Mouse (Mus musculus) embryonic facial prominence, embryonic 13.5 days (tissue): ENCODE results near the gene Drg1. TPM values are rescaled to one million over a fixed set of nuclear protein-coding genes. Genes with fewer than 3 reads are reported as not detected.

ENCODE experiments used
- ATAC-seq: fragments of 200-750 bp; cut with Nextera tagmentation; 2 replicates; pipeline ENCODE4 v1.8.0; 2017; ENCODE audit warnings: low read depth; ENCODE audit not compliant: insufficient number of reproducible peaks, insufficient read depth, low FRiP score, low TSS enrichment
- H3K27ac ChIP-seq: fragments of 300-500 bp; sonication (generic); 2 replicates; pipeline ENCODE4 v1.5.1; 2015; ENCODE audit warnings: moderate library complexity, mild to moderate bottlenecking, inconsistent platforms
- H3K27me3 ChIP-seq: fragments of 300-500 bp; sonication (generic); 2 replicates; pipeline ENCODE4 v1.6.1; 2015; ENCODE audit warnings: mild to moderate bottlenecking, inconsistent platforms
- H3K36me3 ChIP-seq: fragments of 300-500 bp; sonication (generic); 2 replicates; pipeline ENCODE4 v1.6.1; 2015; ENCODE audit warnings: mild to moderate bottlenecking, inconsistent platforms
- H3K4me1 ChIP-seq: fragments of 300-500 bp; sonication (generic); 2 replicates; pipeline ENCODE4 v1.6.1; 2015; ENCODE audit warnings: inconsistent platforms
- H3K4me2 ChIP-seq: fragments of 300-500 bp; sonication (generic); 2 replicates; pipeline ENCODE4 v1.6.1; 2015; ENCODE audit warnings: moderate library complexity, mild to moderate bottlenecking, inconsistent platforms
- H3K4me3 ChIP-seq: fragments of 300-500 bp; sonication (generic); 2 replicates; pipeline ENCODE4 v1.5.1; 2015; ENCODE audit warnings: mild to moderate bottlenecking, inconsistent platforms
- H3K9ac ChIP-seq: fragments of 300-500 bp; sonication (generic); 2 replicates; pipeline ENCODE4 v1.6.1; 2015; ENCODE audit warnings: mild to moderate bottlenecking, inconsistent platforms
- H3K9me3 ChIP-seq: fragments of 300-500 bp; sonication (generic); 2 replicates; pipeline ENCODE4 v1.6.1; 2016; ENCODE audit warnings: inconsistent platforms
- WGBS: fragments of 180-500 bp; shearing (Covaris S2); methylation state at CpG from one replicate; pipeline ENCODE4 v1.1.7; 2015; ENCODE audit warnings: mixed read lengths; 5-methylcytosine and 5-hydroxymethylcytosine counted together
- polyA plus RNA-seq: library from polyadenylated mRNA; unstranded; fragments of >200 nt; fragmentation: Nextera tagmentation; extraction: Ambion mirVana; gene quantifications from 2 replicates; pipeline ENCODE4 v1.2.1, GENCODE M21; 2015

Gene Drg1
- polyA plus RNA-seq: 214 and 250 TPM in 2 replicates

GRCm38 (mm10) chr11:3266079-3266685, at the start of gene Drg1:
Gene Drg1 (minus strand): TSS chr11:3266415.
- no peaks in the 10 kb centered on the region for H3K9me3 ChIP-seq
- ATAC-seq: peak; percentile 98
- H3K4me2 ChIP-seq: peak within 1 kb of the TSS; percentile 67
- H3K27ac ChIP-seq: peak within 1 kb of the TSS; percentile 98
- peaks cover 13% of the 10 kb centered on the region for H3K4me1 ChIP-seq
- peak within 1 kb of the TSS; percentile 99 for H3K9ac ChIP-seq
- under 1% methylated on average over 72 of the region's 72 CpGs for WGBS
- H3K4me3 ChIP-seq: peak within 1 kb of the TSS; percentile 89
- no peaks in the 10 kb centered on the region for H3K27me3 ChIP-seq
- peaks cover 28% of the 10 kb centered on the region for H3K36me3 ChIP-seq

- no peak overlapping the region for H3K27ac ChIP-seq
- H3K4me3 ChIP-seq: no peak overlapping the region
- H3K4me1 ChIP-seq: no peaks in the 10 kb centered on the region
- no peaks in the 10 kb centered on the region for H3K27me3 ChIP-seq
- no peaks in the 10 kb centered on the region for H3K9me3 ChIP-seq
- H3K36me3 ChIP-seq: peaks cover 34% of the 10 kb centered on the region
- no peak overlapping the region for H3K4me2 ChIP-seq
- no peak overlapping the region for H3K9ac ChIP-seq
- ATAC-seq: no peak
- 29% methylated on average over 2 of the region's 2 CpGs for WGBS
Measured at GRCm38 (mm10) chr11:3314148-3314547, 47.9 kb upstream of the Drg1 start.

- Histone ChIP-seq H3K4me2 (no peak overlapping the region), H3K4me3 (no peak overlapping the region), H3K4me1 (no peaks in the 10 kb centered on the region), H3K27me3 (no peaks in the 10 kb centered on the region), H3K9ac (no peak overlapping the region), H3K36me3 (peaks cover 42% of the 10 kb centered on the region), H3K9me3 (no peaks in the 10 kb centered on the region), H3K27ac (no peak overlapping the region)
- no peak for ATAC-seq
- WGBS: 76% methylated on average over 1 of the region's 1 CpGs
Measured at GRCm38 (mm10) chr11:3313294-3313693, 47.1 kb upstream of the Drg1 start.

GRCm38 (mm10) chr11:3311586-3312347, 45.6 kb upstream of the Drg1 start:
- no peaks in the 10 kb centered on the region for H3K27me3 ChIP-seq
- no peak overlapping the region for H3K4me2 ChIP-seq
- H3K9ac ChIP-seq: no peak overlapping the region
- 78% methylated on average over 10 of the region's 10 CpGs for WGBS
- no peak for ATAC-seq
- H3K27ac ChIP-seq: no peak overlapping the region
- H3K4me3 ChIP-seq: no peak overlapping the region
- no peaks in the 10 kb centered on the region for H3K4me1 ChIP-seq
- no peaks in the 10 kb centered on the region for H3K9me3 ChIP-seq
- H3K36me3 ChIP-seq: peaks cover 58% of the 10 kb centered on the region

GRCm38 (mm10) chr11:3310789-3311585, 44.8 kb upstream of the Drg1 start:
- no peak overlapping the region for H3K4me2 ChIP-seq
- whole genome bisulfite sequencing: 87% methylated on average over 10 of the region's 10 CpGs
- no peaks in the 10 kb centered on the region for H3K9me3 ChIP-seq
- no peak for ATAC-seq
- H3K4me3 ChIP-seq: no peak overlapping the region
- H3K27me3 ChIP-seq: no peaks in the 10 kb centered on the region
- no peak overlapping the region for H3K27ac ChIP-seq
- H3K4me1 ChIP-seq: no peaks in the 10 kb centered on the region
- peaks cover 65% of the 10 kb centered on the region for H3K36me3 ChIP-seq
- H3K9ac ChIP-seq: no peak overlapping the region

- ATAC-seq: no peak
- Histone ChIP-seq H3K4me2 (no peak overlapping the region), H3K9me3 (no peaks in the 10 kb centered on the region), H3K36me3 (peaks cover 76% of the 10 kb centered on the region), H3K9ac (no peak overlapping the region), H3K4me3 (no peak overlapping the region), H3K27ac (no peak overlapping the region), H3K27me3 (no peaks in the 10 kb centered on the region), H3K4me1 (no peaks in the 10 kb centered on the region)
- WGBS: 92% methylated on average over 4 of the region's 4 CpGs
Measured at GRCm38 (mm10) chr11:3309884-3310283, 43.7 kb upstream of the Drg1 start.

GRCm38 (mm10) chr11:3307875-3308274, 41.7 kb upstream of the Drg1 start:
- Histone ChIP-seq H3K4me2 (no peak overlapping the region), H3K4me1 (no peaks in the 10 kb centered on the region), H3K27me3 (no peaks in the 10 kb centered on the region), H3K9me3 (no peaks in the 10 kb centered on the region), H3K36me3 (peaks cover 96% of the 10 kb centered on the region), H3K9ac (no peak overlapping the region), H3K27ac (no peak overlapping the region), H3K4me3 (no peak overlapping the region)
- 96% methylated on average over 3 of the region's 3 CpGs for WGBS
- no peak for ATAC-seq

GRCm38 (mm10) chr11:3305821-3306220, 39.6 kb upstream of the Drg1 start:
- 0 out of 2 replicates have a peak, but pooled peaks cover 6% of the 10 kb centered on the region for H3K4me1 ChIP-seq
- WGBS: 87% methylated on average over 4 of the region's 4 CpGs
- no peak overlapping the region for H3K27ac ChIP-seq
- no peak for ATAC-seq
- no peak overlapping the region for H3K9ac ChIP-seq
- H3K27me3 ChIP-seq: no peaks in the 10 kb centered on the region
- no peak overlapping the region for H3K4me2 ChIP-seq
- no peaks in the 10 kb centered on the region for H3K9me3 ChIP-seq
- H3K4me3 ChIP-seq: no peak overlapping the region
- H3K36me3 ChIP-seq: peaks cover 100% of the 10 kb centered on the region

- Histone ChIP-seq H3K27ac (no peak overlapping the region), H3K9ac (no peak overlapping the region), H3K9me3 (no peaks in the 10 kb centered on the region), H3K4me2 (no peak overlapping the region), H3K36me3 (peaks cover 100% of the 10 kb centered on the region), H3K27me3 (no peaks in the 10 kb centered on the region), H3K4me1 (0 out of 2 replicates have a peak, but pooled peaks cover 6% of the 10 kb centered on the region), H3K4me3 (no peak overlapping the region)
- no peak for ATAC-seq
- WGBS: 81% methylated on average over 4 of the region's 4 CpGs
Measured at GRCm38 (mm10) chr11:3302792-3303191, 36.6 kb upstream of the Drg1 start.

GRCm38 (mm10) chr11:3302385-3302784, 36.2 kb upstream of the Drg1 start:
- Histone ChIP-seq H3K27me3 (no peaks in the 10 kb centered on the region), H3K4me3 (no peak overlapping the region), H3K27ac (no peak overlapping the region), H3K9me3 (no peaks in the 10 kb centered on the region), H3K4me1 (peaks cover 6% of the 10 kb centered on the region; the same call in 1 of the 2 replicates), H3K4me2 (no peak overlapping the region), H3K36me3 (peaks cover 100% of the 10 kb centered on the region), H3K9ac (no peak overlapping the region)
- 87% methylated on average over 4 of the region's 4 CpGs for WGBS
- no peak for ATAC-seq

GRCm38 (mm10) chr11:3301075-3301474, 34.9 kb upstream of the Drg1 start:
- WGBS: 95% methylated on average over 5 of the region's 5 CpGs
- no peaks in the 10 kb centered on the region for H3K9me3 ChIP-seq
- peaks cover 16% of the 10 kb centered on the region for H3K4me1 ChIP-seq
- H3K27me3 ChIP-seq: no peaks in the 10 kb centered on the region
- H3K27ac ChIP-seq: no peak overlapping the region
- peaks cover 100% of the 10 kb centered on the region for H3K36me3 ChIP-seq
- no peak overlapping the region for H3K9ac ChIP-seq
- H3K4me2 ChIP-seq: no peak overlapping the region
- no peak for ATAC-seq
- H3K4me3 ChIP-seq: no peak overlapping the region
